Mouse (Mus musculus) olfactory bulb, adult 2 months (tissue): Measurements from ENCODE around the gene Ctnnd2.

Experiments
- CTCF ChIP-seq: fragments of 200-500 bp; IDR thresholded peaks from 2 replicates; pipeline ENCODE4 v1.5.1; 2012; ENCODE audit warnings: low read depth, mild to moderate bottlenecking, low read length, moderate library complexity; ENCODE audit not compliant: insufficient read depth
- POLR2A ChIP-seq: fragments of 200-500 bp; IDR thresholded peaks from 2 replicates; pipeline ENCODE4 v1.6.1; 2012; ENCODE audit warnings: mild to moderate bottlenecking, low read depth, low read length, moderate library complexity; ENCODE audit not compliant: insufficient read depth

- no peak for TF ChIP-seq CTCF
- no peak for TF ChIP-seq POLR2A
These were observed 198.8 kb downstream of the Ctnnd2 start for GRCm38 (mm10) chr15:30371151-30371550.
